ENCODE assay signal across 14 mouse cellular contexts in genomic region chr2:127627990-127628570, GRCm38 (mm10). TPM values are rescaled to one million over a fixed set of nuclear protein-coding genes. Genes with fewer than 3 reads are reported as not detected.
A peak's percentile ranks its signal among the peaks of the same experiment; 100 is the strongest.
DNase-seq lines count a peak whose midpoint lies in the region; ATAC-seq lines count a peak whose summit lies in the region.
"Had no signal": no experiment of that assay in that cellular context is flagged by ENCODE, and none has a peak within 500 bp of the region (broad histone marks: within the 10 kb centered on the region; RNA-seq: fewer than 3 reads in every experiment).

No protein-coding gene starts in this region.

- no peak overlapping the region for H3K9ac ChIP-seq in forebrain, embryonic 14.5 days (ENCODE audit: low read length)
- no peak overlapping the region for H3K9ac ChIP-seq in forebrain, embryonic 11.5 days (ENCODE audit: low read length)
- H3K9ac ChIP-seq: liver, embryonic 12.5 days; lung, embryonic 15.5 days had no signal

- WGBS in forebrain, embryonic 14.5 days, result 78% methylated on average over 6 of the region's 6 CpGs
- WGBS in forebrain, embryonic 11.5 days, result 81% methylated on average over 6 of the region's 6 CpGs

- no peaks in the 10 kb centered on the region for H3K9me3 ChIP-seq in forebrain, embryonic 14.5 days (replicated peaks; ENCODE audit: control insufficient read depth, low read length)
- H3K9me3 ChIP-seq in forebrain, embryonic 11.5 days (ENCODE audit: control insufficient read depth, low read length), result no peaks in the 10 kb centered on the region
- H3K9me3 ChIP-seq: liver, embryonic 12.5 days; lung, embryonic 15.5 days had no signal

- no peaks in the 10 kb centered on the region for H3K4me1 ChIP-seq in forebrain, embryonic 14.5 days (ENCODE audit: control insufficient read depth, insufficient read depth, low read length)
- no peaks in the 10 kb centered on the region for H3K4me1 ChIP-seq in forebrain, embryonic 11.5 days (replicated peaks; ENCODE audit: control insufficient read depth, insufficient read depth, low read length)
- H3K4me1 ChIP-seq: liver, embryonic 12.5 days had no signal

- H3K4me3 ChIP-seq in forebrain, embryonic 14.5 days (ENCODE audit: low read depth, low read length), result no peak overlapping the region
- no peak overlapping the region for H3K4me3 ChIP-seq in forebrain, embryonic 11.5 days (ENCODE audit: low read depth, low read length)
- H3K4me3 ChIP-seq: liver, embryonic 12.5 days; lung, embryonic 15.5 days had no signal

- ATAC-seq in forebrain, embryonic 14.5 days, result no peak
- no peak for ATAC-seq in forebrain, embryonic 11.5 days (replicated peaks; ENCODE audit: low FRiP score)
- ATAC-seq: intestine, postnatal 0 days; liver, embryonic 12.5 days had no signal

- no peak overlapping the region for H3K4me2 ChIP-seq in forebrain, embryonic 14.5 days (ENCODE audit: low read length)
- no peak overlapping the region for H3K4me2 ChIP-seq in forebrain, embryonic 11.5 days (ENCODE audit: low read depth, low read length, severe bottlenecking)
- H3K4me2 ChIP-seq: liver, embryonic 12.5 days; lung, embryonic 15.5 days had no signal

- H3K27ac ChIP-seq in forebrain, embryonic 14.5 days (ENCODE audit: low read depth, low read length), result no peak overlapping the region
- H3K27ac ChIP-seq in forebrain, embryonic 11.5 days (ENCODE audit: low read depth, low read length), result no peak overlapping the region
- H3K27ac ChIP-seq: liver, embryonic 12.5 days; lung, embryonic 15.5 days had no signal

- H3K36me3 ChIP-seq in forebrain, embryonic 14.5 days (ENCODE audit: control insufficient read depth, insufficient read depth, low read length), result no peaks in the 10 kb centered on the region
- no peaks in the 10 kb centered on the region for H3K36me3 ChIP-seq in forebrain, embryonic 11.5 days (ENCODE audit: control insufficient read depth, insufficient read depth, low read length)
- H3K36me3 ChIP-seq: liver, embryonic 12.5 days; lung, embryonic 15.5 days had no signal

- peak; percentile 8 for DNase-seq in forebrain, embryonic 14.5 days (ENCODE audit: low spot score)
- DNase-seq in forebrain, embryonic 11.5 days (ENCODE audit: low spot score), result no peak
- DNase-seq in kidney, postnatal 14 days, result peak; percentile 36
- DNase-seq in kidney, adult 18-20 months, result no peak
- DNase-seq in brain, embryonic 18.5 days (ENCODE audit: low read depth, low spot score), result peak; percentile 32
- peak; percentile 76 for DNase-seq in layer of hippocampus, adult 9-11 months
- DNase-seq in adrenal gland, postnatal 25 days, result no peak
- DNase-seq: kidney, postnatal 36 days; midbrain, embryonic 14.5 days had no signal

- H3K27me3 ChIP-seq in forebrain, embryonic 14.5 days (replicated peaks; ENCODE audit: control insufficient read depth, insufficient read depth, low read length), result no peaks in the 10 kb centered on the region
- H3K27me3 ChIP-seq in forebrain, embryonic 11.5 days (ENCODE audit: control insufficient read depth, insufficient read depth, low read length), result no peaks in the 10 kb centered on the region
- H3K27me3 ChIP-seq: lung, embryonic 15.5 days had no signal

RNA-seq across cellular contexts. Expression of gene Mal, which starts 28.4 kb away (rescaled TPM):
- 0.80 and 1.1 TPM in 2 replicates for polyA plus RNA-seq in forebrain, embryonic 14.5 days (2014; fragmentation: Nextera tagmentation; extraction: Ambion mirVana)
- polyA plus RNA-seq in forebrain, embryonic 11.5 days (2014; fragmentation: Nextera tagmentation; extraction: Ambion mirVana), result 0.24 and 2.0 TPM in 2 replicates
- total RNA-seq in adrenal gland, postnatal 25 days (2021), result 5.4 and 5.7 TPM in 2 replicates
- total RNA-seq: granulocyte monocyte progenitor cell, adult 5-6 weeks; hematopoietic stem cell, adult 5-6 weeks had no signal
- polyA plus RNA-seq: liver, embryonic 12.5 days had no signal

RNA-seq across cellular contexts. Expression of gene Mrps5, which starts 41.1 kb away (rescaled TPM):
- polyA plus RNA-seq in forebrain, embryonic 14.5 days (2014; fragmentation: Nextera tagmentation; extraction: Ambion mirVana), result 156 and 172 TPM in 2 replicates
- 159 and 167 TPM in 2 replicates for polyA plus RNA-seq in forebrain, embryonic 11.5 days (2014; fragmentation: Nextera tagmentation; extraction: Ambion mirVana)
- 97.4 and 98.4 TPM in 2 replicates for total RNA-seq in adrenal gland, postnatal 25 days (2021)

RNA-seq across cellular contexts. Expression of gene Zfp661, which starts 41.2 kb away (rescaled TPM):
- polyA plus RNA-seq in forebrain, embryonic 14.5 days (2014; fragmentation: Nextera tagmentation; extraction: Ambion mirVana), result 9.1 and 9.4 TPM in 2 replicates
- 7.2 and 8.9 TPM in 2 replicates for polyA plus RNA-seq in forebrain, embryonic 11.5 days (2014; fragmentation: Nextera tagmentation; extraction: Ambion mirVana)
- 4.5 and 4.8 TPM in 2 replicates for total RNA-seq in adrenal gland, postnatal 25 days (2021)

Comparison
In these comparisons a context has a peak if more than half of its experiments do, and no peak if none do; other contexts are left out.
1. DNase-seq: peak in forebrain, embryonic 14.5 days (single experiment), kidney, postnatal 14 days (single experiment), brain, embryonic 18.5 days (single experiment) and layer of hippocampus, adult 9-11 months (single experiment); none in forebrain, embryonic 11.5 days (single experiment), kidney, adult 18-20 months (single experiment) and adrenal gland, postnatal 25 days (single experiment).